Mouse (Mus musculus) thymus, adult 2 months (tissue): ENCODE results near the gene Ano8. TPM values are rescaled to one million over a fixed set of nuclear protein-coding genes. Genes with fewer than 3 reads are reported as not detected.

ENCODE experiments used
- DNase-seq: peaks from one replicate; pipeline ENCODE4 v3.0.0; 2021
- H3K27ac ChIP-seq: fragments of 200-500 bp; 2 replicates; pipeline ENCODE4 v1.5.1; 2012; ENCODE audit warnings: low read length, control low read depth; ENCODE audit not compliant: control insufficient read depth, insufficient read depth
- H3K27me3 ChIP-seq: fragments of 200-500 bp; 2 replicates; pipeline ENCODE4 v1.6.1; 2012; ENCODE audit warnings: mild to moderate bottlenecking, low read length, moderate library complexity, mixed read lengths; ENCODE audit not compliant: control insufficient read depth, insufficient read depth
- H3K36me3 ChIP-seq: fragments of 200-500 bp; 2 replicates; pipeline ENCODE4 v1.6.1; 2012; ENCODE audit warnings: mild to moderate bottlenecking, low read length, moderate library complexity; ENCODE audit not compliant: control insufficient read depth, insufficient read depth
- H3K4me1 ChIP-seq: fragments of 200-500 bp; replicated peaks from 2 replicates; pipeline ENCODE4 v1.6.1; 2012; ENCODE audit warnings: low read length; ENCODE audit not compliant: control insufficient read depth, insufficient read depth
- H3K4me3 ChIP-seq: fragments of 200-500 bp; 2 replicates; pipeline ENCODE4 v1.5.1; 2012; ENCODE audit warnings: mild to moderate bottlenecking, low read length, control low read depth, moderate library complexity; ENCODE audit not compliant: control insufficient read depth, insufficient read depth
- CTCF ChIP-seq: fragments of 200-500 bp; IDR thresholded peaks from 2 replicates; pipeline ENCODE4 v1.5.1; 2012; ENCODE audit warnings: mild to moderate bottlenecking, control low read depth, low read length, moderate library complexity, borderline replicate concordance; ENCODE audit not compliant: control insufficient read depth, poor library complexity, insufficient read depth; ENCODE audit errors: extremely low read depth
- POLR2A ChIP-seq: fragments of 200-500 bp; IDR thresholded peaks from 2 replicates; pipeline ENCODE4 v1.6.1; 2012; ENCODE audit warnings: mild to moderate bottlenecking, low read length, control low read depth, moderate library complexity; ENCODE audit not compliant: control insufficient read depth, poor library complexity, insufficient read depth; ENCODE audit errors: extremely low read depth
- WGBS: fragments of 180-500 bp; shearing (Covaris S2); methylation state at CpG from one replicate; pipeline ENCODE4 v1.1.7; 2018; 5-methylcytosine and 5-hydroxymethylcytosine counted together
- polyA plus RNA-seq: library from polyadenylated mRNA; depleted of rRNA; stranded (reverse); fragments of >200 nt; gene quantifications from 2 replicates; pipeline ENCODE4 v1.2.3, GENCODE M21; 2012

Gene Ano8
- polyA plus RNA-seq, 1 experiment = 34.8 TPM

DNA sequence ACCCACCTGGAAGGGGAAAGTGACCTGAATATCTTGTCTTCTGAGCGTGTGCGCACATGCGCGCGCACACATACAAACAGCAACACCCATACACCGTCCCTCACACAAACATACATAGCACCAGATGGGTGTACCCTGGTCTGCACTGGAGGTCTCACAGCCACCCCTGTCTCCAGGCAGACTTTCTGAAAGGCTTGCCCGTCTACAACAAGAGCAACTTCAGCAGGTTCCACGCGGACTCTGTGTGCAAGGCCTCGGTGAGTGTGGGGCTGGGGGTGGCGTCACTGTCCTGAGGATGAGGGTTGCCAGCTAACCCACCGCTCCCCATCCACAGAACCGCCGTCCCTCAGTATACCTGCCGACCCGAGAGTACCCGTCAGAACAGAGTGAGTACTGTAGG lies 13.9 kb downstream of the Ano8 start:
- no peak overlapping the region for H3K4me3 ChIP-seq
- peaks cover 19% of the 10 kb centered on the region for H3K36me3 ChIP-seq
- WGBS = 98% methylated on average over 17 of the region's 17 CpGs
- no peaks in the 10 kb centered on the region for H3K27me3 ChIP-seq
- peaks cover 21% of the 10 kb centered on the region for H3K4me1 ChIP-seq
- no peak overlapping the region for H3K27ac ChIP-seq
- DNase-seq = no peak
- TF ChIP-seq CTCF = no peak
- no peak for TF ChIP-seq POLR2A

DNA sequence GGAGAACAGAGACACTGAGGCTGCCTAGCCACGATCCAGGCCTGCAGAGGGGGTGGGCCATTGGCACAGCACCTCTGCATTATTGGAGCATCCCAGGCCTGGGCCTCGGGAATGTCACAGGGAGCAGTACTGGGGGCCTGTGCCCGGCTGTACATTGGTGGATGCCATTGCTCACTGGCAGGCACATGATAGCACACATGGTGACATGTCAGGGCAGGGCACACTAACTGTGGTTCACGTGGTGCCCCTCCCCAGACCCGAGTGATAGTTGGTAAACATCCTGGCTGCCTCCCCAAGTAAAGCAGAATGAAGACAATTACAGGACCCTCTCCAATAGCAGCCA lies 14.9 kb downstream of the Ano8 start:
- H3K27ac ChIP-seq = no peak overlapping the region
- peaks cover 20% of the 10 kb centered on the region for H3K4me1 ChIP-seq
- H3K36me3 ChIP-seq = peaks cover 19% of the 10 kb centered on the region
- WGBS = 95% methylated on average over 5 of the region's 5 CpGs
- no peak for DNase-seq
- TF ChIP-seq POLR2A (no peak), CTCF (no peak)
- H3K4me3 ChIP-seq = no peak overlapping the region
- no peaks in the 10 kb centered on the region for H3K27me3 ChIP-seq

DNA sequence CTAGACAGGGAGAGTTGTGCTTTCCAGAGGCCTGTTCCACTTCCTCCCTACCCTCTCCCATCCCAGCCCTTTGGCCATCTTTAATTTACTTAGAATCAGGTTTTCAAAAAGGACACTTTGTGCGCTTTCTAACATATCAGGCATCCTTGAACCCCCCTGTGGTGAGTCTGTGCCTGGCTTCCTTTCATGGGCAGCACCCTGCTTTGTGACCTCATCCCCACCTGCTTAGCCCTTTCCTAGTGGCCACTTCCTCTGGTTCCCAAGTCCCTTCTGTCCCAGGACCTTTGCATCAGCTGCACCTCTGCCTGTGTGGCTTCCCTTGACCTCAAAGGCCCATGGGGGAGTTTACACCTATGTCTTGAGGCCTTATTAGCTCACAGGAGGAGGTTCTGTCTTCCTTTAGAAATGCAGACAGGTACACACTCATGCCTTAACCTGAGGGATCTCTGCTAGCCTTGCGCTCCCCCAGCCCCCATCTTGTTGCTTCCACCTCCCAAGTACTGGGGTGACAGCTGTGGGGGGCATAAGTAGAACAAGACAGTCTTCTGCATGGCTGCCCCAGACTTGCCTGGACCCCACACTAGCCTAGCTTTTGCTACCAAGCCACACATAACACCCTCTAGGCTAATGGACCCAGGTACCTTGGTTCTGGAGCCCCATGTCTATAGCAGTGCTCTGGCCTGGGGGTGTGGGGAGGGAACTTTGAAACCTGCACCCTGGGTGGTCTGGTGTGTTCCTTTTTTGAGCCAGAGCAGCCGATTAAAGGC lies 15.4 kb downstream of the Ano8 start:
- Histone ChIP-seq H3K4me1 (peaks cover 17% of the 10 kb centered on the region), H3K36me3 (peaks cover 19% of the 10 kb centered on the region), H3K27ac (no peak overlapping the region), H3K27me3 (no peaks in the 10 kb centered on the region), H3K4me3 (no peak overlapping the region)
- no peak for TF ChIP-seq CTCF
- TF ChIP-seq POLR2A = no peak
- DNase-seq = no peak
- 92% methylated on average over 3 of the region's 3 CpGs for WGBS

DNA sequence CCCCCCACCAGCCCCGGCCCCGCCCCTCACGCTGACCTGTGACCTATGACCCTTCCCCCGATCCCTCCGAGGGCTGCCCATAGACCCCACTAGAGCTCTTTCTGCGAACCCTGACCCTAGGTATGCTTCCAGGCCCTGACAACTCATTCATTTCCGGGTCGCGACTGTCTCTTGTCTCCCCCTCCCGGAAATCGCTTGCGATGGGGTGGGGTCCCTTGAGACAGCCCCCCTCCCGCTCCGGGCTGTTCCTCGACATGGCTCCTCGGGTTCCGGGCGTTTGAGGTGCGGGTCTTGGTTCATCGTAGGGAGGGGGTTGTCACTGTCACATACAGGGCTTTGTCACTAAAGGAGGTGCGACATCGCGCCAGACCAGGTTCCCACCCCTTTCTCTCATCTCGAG lies 16.4 kb downstream of the Ano8 start:
- H3K27me3 ChIP-seq = no peaks in the 10 kb centered on the region
- peak overlapping the region; percentile 61 for H3K4me3 ChIP-seq
- H3K4me1 ChIP-seq = peaks cover 18% of the 10 kb centered on the region
- peak; percentile 66 for DNase-seq
- H3K27ac ChIP-seq = no peak overlapping the region
- H3K36me3 ChIP-seq = peaks cover 19% of the 10 kb centered on the region
- TF ChIP-seq POLR2A = no peak
- TF ChIP-seq CTCF = no peak
- under 1% methylated on average over 24 of the region's 24 CpGs for WGBS

DNA sequence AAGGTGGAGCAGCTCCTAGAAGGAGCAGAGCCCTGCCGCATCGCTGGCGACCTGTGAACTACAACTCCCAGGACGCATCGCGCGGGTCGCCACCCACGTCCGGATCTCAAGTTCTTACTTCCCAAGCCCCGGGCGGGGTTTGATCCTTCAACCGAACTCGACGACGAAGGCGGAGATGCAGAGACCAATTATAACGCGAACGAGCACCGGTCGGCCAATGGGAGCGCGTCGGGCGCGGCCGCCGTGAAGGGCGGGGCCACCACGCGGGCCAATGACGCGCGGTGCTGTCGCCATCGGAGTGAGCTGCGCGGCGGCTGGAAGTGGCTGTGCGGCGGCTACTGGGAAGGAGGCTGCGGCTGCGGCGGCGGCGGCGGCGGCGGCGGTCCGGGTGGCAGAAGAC lies 16.8 kb downstream of the Ano8 start, which contains the start of gene Dda1:
Dda1 (plus strand) TSS at position 284 of the 400 bp plus-strand sequence.
- WGBS = under 1% methylated on average over 51 of the region's 52 CpGs
- TF ChIP-seq POLR2A (peak; percentile 75), CTCF (peak; percentile 59; the same call in 1 of the 2 replicates)
- peak; percentile 96 for DNase-seq
- peaks cover 23% of the 10 kb centered on the region for H3K4me1 ChIP-seq
- H3K36me3 ChIP-seq = peaks cover 14% of the 10 kb centered on the region
- H3K27ac ChIP-seq = no peak within 1 kb of the TSS
- H3K4me3 ChIP-seq = peak within 1 kb of the TSS; percentile 61
- no peaks in the 10 kb centered on the region for H3K27me3 ChIP-seq

DNA sequence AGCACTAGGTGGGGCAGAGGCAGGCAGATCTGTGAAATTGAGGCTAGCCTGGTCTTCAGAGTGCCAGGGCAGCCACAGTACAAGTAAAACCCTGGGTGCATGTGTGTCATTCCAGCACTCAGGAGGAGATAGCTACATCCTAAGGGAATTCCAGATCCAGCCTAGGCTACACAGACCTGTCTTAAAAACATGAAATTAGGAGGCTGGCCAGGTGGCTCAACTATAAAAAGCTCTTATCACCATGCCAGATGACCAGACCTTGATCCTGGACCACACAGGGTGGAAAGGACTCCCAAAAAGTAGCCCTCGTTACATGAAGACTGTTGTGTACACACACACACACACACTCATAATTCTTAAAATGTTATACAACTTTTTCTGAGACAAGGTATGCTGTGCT lies 17.8 kb downstream of the Ano8 start:
- no peak for DNase-seq
- H3K27me3 ChIP-seq = no peaks in the 10 kb centered on the region
- TF ChIP-seq POLR2A (no peak), CTCF (no peak)
- peaks cover 26% of the 10 kb centered on the region for H3K4me1 ChIP-seq
- 98% methylated on average over 1 of the region's 1 CpGs for WGBS
- peaks cover 11% of the 10 kb centered on the region for H3K36me3 ChIP-seq
- no peak overlapping the region for H3K4me3 ChIP-seq
- H3K27ac ChIP-seq = no peak overlapping the region
